Mouse (Mus musculus) heart, postnatal 4 days (tissue): ENCODE data around the gene Ostm1. TPM values are rescaled to one million over a fixed set of nuclear protein-coding genes. Genes with fewer than 3 reads are reported as not detected.
A peak's percentile ranks its signal among the peaks of the same experiment; 100 is the strongest.

Experiments used
- DNase-seq: peaks from one replicate; pipeline ENCODE4 v3.0.0; 2021
- total RNA-seq, 2 experiments: library from RNA; stranded (reverse); gene quantifications; 2 replicates each; pipeline ENCODE4 v1.2.3; 2021

Ostm1 gene
- total RNA-seq, 2 experiments from 2014 or later: 18.2 to 19.9 TPM

- DNase-seq: no peak
Observed at GRCm38 (mm10) chr10:42680582-42681001, 97.0 kb downstream of the Ostm1 start.

GRCm38 (mm10) chr10:42682421-42682820 is 98.8 kb downstream of the Ostm1 start:
- no peak for DNase-seq

GRCm38 (mm10) chr10:42687873-42688272 is 104.3 kb downstream of the Ostm1 start:
- no peak for DNase-seq

GRCm38 (mm10) chr10:42689694-42690093 is 106.1 kb downstream of the Ostm1 start:
- DNase-seq: no peak

GRCm38 (mm10) chr10:42690233-42691028 is 106.8 kb downstream of the Ostm1 start:
- DNase-seq: no peak

- no peak for DNase-seq
Observed at GRCm38 (mm10) chr10:42691051-42691450, 107.4 kb downstream of the Ostm1 start.

- DNase-seq: no peak
Observed at GRCm38 (mm10) chr10:42692095-42692494, 108.5 kb downstream of the Ostm1 start.

GRCm38 (mm10) chr10:42692794-42693193 is 109.2 kb downstream of the Ostm1 start:
- no peak for DNase-seq

GRCm38 (mm10) chr10:42693482-42693881 is 109.9 kb downstream of the Ostm1 start:
- no peak for DNase-seq

- no peak for DNase-seq
Observed at GRCm38 (mm10) chr10:42696361-42696760, 112.7 kb downstream of the Ostm1 start.

GRCm38 (mm10) chr10:42697007-42697406 is 113.4 kb downstream of the Ostm1 start:
- peak; percentile 71 for DNase-seq

- DNase-seq: no peak
Observed at GRCm38 (mm10) chr10:42698375-42698774, 114.8 kb downstream of the Ostm1 start.

- no peak for DNase-seq
Observed at GRCm38 (mm10) chr10:42698994-42699393, 115.4 kb downstream of the Ostm1 start.

GRCm38 (mm10) chr10:42702111-42702510 is 118.5 kb downstream of the Ostm1 start:
- no peak for DNase-seq

- no peak for DNase-seq
Observed at GRCm38 (mm10) chr10:42714676-42715075, 131.1 kb downstream of the Ostm1 start.

- no peak for DNase-seq
Observed at GRCm38 (mm10) chr10:42715366-42716035, 131.9 kb downstream of the Ostm1 start.

- no peak for DNase-seq
Observed at GRCm38 (mm10) chr10:42722116-42722515, 138.5 kb downstream of the Ostm1 start.

GRCm38 (mm10) chr10:42723275-42724232 is 139.9 kb downstream of the Ostm1 start:
- DNase-seq: no peak

- DNase-seq: no peak
Observed at GRCm38 (mm10) chr10:42729607-42730006, 146.0 kb downstream of the Ostm1 start.

- peak; percentile 34 for DNase-seq
Observed at GRCm38 (mm10) chr10:42734546-42735060, 151.0 kb downstream of the Ostm1 start.

- DNase-seq: no peak
Observed at GRCm38 (mm10) chr10:42751813-42752212, 168.2 kb downstream of the Ostm1 start.
